Mouse (Mus musculus) lung, embryonic 14.5 days (tissue): ENCODE measurements at regions not wholly inside any gene's neighbourhood (a gene's known extent, or its start where the extent isn't known, plus 50 kb on each side); places are given as distances from the start of the nearest gene placed in this dataset.

Source experiments
- ATAC-seq: fragments of 200-750 bp; cut with Nextera tagmentation; 2 replicates; pipeline ENCODE4 v1.8.0; 2017; ENCODE audit warnings: mild to moderate bottlenecking, moderate TSS enrichment, moderate library complexity; ENCODE audit not compliant: insufficient read depth
- DNase-seq: peaks from one replicate; pipeline ENCODE4 v3.0.0-alpha.2; 2015
- H3K27ac ChIP-seq: fragments of 300-500 bp; sonication (generic); 2 replicates; pipeline ENCODE4 v1.5.1; 2014; ENCODE audit warnings: low read depth, mild to moderate bottlenecking, moderate library complexity
- H3K27me3 ChIP-seq: fragments of 300-500 bp; sonication (generic); 2 replicates; pipeline ENCODE4 v1.6.1; 2014; ENCODE audit warnings: low read length, control low read depth; ENCODE audit not compliant: insufficient read depth
- H3K36me3 ChIP-seq: fragments of 300-500 bp; sonication (generic); 2 replicates; pipeline ENCODE4 v1.6.1; 2014; ENCODE audit warnings: control low read depth; ENCODE audit not compliant: insufficient read depth
- H3K4me1 ChIP-seq: fragments of 300-500 bp; sonication (generic); 2 replicates; pipeline ENCODE4 v1.6.1; 2014; ENCODE audit warnings: antibody characterized with exemption, control low read depth; ENCODE audit not compliant: insufficient read depth
- H3K4me2 ChIP-seq: fragments of 300-500 bp; sonication (generic); 2 replicates; pipeline ENCODE4 v1.6.1; 2014; ENCODE audit warnings: mild to moderate bottlenecking
- H3K4me3 ChIP-seq: fragments of 300-500 bp; sonication (generic); 2 replicates; pipeline ENCODE4 v1.5.1; 2014; ENCODE audit warnings: low read depth, low read length
- H3K9ac ChIP-seq: fragments of 300-500 bp; sonication (generic); 2 replicates; pipeline ENCODE4 v1.6.1; 2014
- H3K9me3 ChIP-seq: fragments of 300-500 bp; sonication (generic); 2 replicates; pipeline ENCODE4 v1.6.1; 2016; ENCODE audit warnings: low read depth, low read length, control low read depth
- CTCF ChIP-seq: IDR thresholded peaks from 2 replicates; pipeline ENCODE4 v1.5.1; 2016; ENCODE audit warnings: antibody characterized with exemption, low read depth
- WGBS: fragments of 180-500 bp; shearing (Covaris S2); extraction: QIAGEN DNeasy Blood & Tissue Kit; methylation state at CpG from one replicate; pipeline ENCODE4 v1.1.7; 2014; 5-methylcytosine and 5-hydroxymethylcytosine counted together

DNA sequence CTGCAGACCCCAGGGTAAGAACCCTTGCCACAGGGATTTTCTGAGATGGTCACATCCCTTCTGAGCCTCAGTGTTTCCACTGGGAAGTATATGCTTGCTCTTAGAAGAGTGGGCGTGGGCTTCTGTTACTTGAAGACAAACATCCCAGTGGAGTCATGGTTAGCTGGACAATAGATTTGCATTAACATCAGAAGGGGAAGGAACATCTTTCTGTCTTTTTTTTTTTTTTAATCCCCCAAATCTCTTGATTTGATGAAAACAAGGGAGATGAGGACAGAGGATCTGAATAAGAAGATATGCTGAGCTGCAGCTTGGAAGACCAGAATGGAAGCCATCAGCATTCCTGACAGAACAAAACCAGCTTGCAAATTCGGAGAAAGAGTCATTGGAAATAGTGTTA lies 291.7 kb downstream of the 1810013L24Rik start:
- Histone ChIP-seq H3K27ac (no peak overlapping the region), H3K9ac (no peak overlapping the region), H3K36me3 (no peaks in the 10 kb centered on the region), H3K9me3 (no peaks in the 10 kb centered on the region), H3K4me2 (no peak overlapping the region), H3K27me3 (no peaks in the 10 kb centered on the region), H3K4me3 (no peak overlapping the region), H3K4me1 (no peaks in the 10 kb centered on the region)
- DNase-seq (no peak), ATAC-seq (no peak)
- 76% methylated on average over 2 of the region's 2 CpGs for WGBS
- TF ChIP-seq CTCF = no peak

DNA sequence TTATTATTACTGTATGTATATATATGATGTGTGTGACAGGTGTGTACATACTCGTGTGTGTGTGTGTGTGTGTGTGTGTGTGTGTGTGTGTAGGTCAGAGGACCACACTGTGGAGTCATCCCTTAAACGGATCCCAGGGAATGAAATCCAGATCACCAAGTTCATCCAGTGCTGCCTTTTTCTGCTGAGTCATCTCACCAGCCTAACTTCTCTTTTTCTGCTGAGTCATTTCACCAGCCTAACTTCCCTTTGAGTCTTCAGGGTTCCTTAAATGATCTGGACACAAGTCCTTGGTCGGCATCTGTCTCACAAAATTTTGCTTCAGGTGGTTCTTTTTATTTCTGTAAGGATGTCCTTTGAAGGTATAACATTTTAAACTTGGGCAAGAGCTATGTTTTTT lies 302.2 kb downstream of the 1810013L24Rik start:
- DNase-seq = peak; percentile 2
- Histone ChIP-seq H3K27me3 (no peaks in the 10 kb centered on the region), H3K4me3 (no peak overlapping the region), H3K36me3 (no peaks in the 10 kb centered on the region), H3K27ac (no peak overlapping the region), H3K9ac (no peak overlapping the region), H3K9me3 (no peaks in the 10 kb centered on the region), H3K4me2 (no peak overlapping the region), H3K4me1 (no peaks in the 10 kb centered on the region)
- WGBS = 69% methylated on average over 3 of the region's 3 CpGs
- ATAC-seq = no peak
- no peak for TF ChIP-seq CTCF

DNA sequence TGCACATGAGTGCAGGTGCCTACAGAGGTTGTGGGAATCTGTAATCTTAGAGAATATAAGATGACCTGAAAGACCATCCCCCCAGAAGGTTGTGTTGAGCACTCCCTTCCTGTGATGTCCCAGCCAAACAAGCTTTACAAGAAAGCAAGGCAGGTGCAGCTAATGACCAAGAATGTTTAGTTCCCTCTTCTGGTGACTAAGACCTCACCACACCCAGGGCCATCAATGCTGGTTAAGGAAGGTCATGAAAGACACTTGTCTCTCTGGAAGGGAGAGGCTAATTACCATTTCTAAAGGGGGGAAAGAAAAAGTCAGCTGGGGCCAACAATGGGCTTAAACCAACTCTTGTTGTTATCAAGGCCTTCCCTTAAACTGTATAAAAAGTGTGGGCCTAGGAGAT lies 302.9 kb downstream of the 1810013L24Rik start:
- no peak for TF ChIP-seq CTCF
- Histone ChIP-seq H3K4me2 (no peak overlapping the region), H3K27ac (no peak overlapping the region), H3K9me3 (no peaks in the 10 kb centered on the region), H3K27me3 (no peaks in the 10 kb centered on the region), H3K9ac (no peak overlapping the region), H3K4me1 (no peaks in the 10 kb centered on the region), H3K36me3 (no peaks in the 10 kb centered on the region), H3K4me3 (no peak overlapping the region)
- ATAC-seq (no peak), DNase-seq (no peak)

GRCm38 (mm10) chr16:9135377-9135776 lies 305.5 kb downstream of the 1810013L24Rik start:
- WGBS = 69% methylated on average over 8 of the region's 8 CpGs
- Histone ChIP-seq H3K4me2 (no peak overlapping the region), H3K4me3 (no peak overlapping the region), H3K9me3 (no peaks in the 10 kb centered on the region), H3K4me1 (no peaks in the 10 kb centered on the region), H3K9ac (no peak overlapping the region), H3K27ac (no peak overlapping the region), H3K27me3 (no peaks in the 10 kb centered on the region), H3K36me3 (no peaks in the 10 kb centered on the region)
- ATAC-seq (no peak), DNase-seq (no peak)
- no peak for TF ChIP-seq CTCF

DNA sequence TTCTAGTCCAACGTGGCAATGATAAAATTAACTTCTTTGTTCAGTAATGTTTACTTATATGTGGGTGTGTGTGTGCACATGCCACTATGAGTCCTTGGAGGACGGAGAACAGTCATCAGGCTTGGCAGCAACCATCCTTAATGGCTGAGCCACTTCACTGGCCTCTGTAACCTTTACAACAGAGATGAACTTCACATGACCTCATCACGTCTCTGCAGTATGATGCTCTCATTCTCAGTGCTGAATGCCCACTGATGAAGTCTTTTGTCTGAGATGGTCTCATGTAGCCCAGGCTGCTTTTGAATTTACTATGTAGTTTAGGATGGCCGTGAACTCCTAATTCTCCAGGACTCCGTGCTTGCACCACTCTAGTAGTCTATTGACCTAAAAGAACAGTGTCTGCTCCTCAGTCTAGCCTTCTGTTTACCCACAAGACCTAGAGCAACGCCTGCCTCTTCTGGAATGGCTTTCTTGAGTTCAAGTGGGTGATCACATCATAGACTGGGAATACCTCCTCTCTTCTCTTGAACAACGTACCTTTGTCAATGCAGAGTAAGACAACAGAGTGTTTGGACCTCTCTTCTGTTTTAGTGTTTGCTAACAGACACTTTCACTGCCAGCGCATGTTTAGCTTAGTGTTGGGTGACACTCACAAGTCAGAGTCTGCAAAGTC lies 308.8 kb downstream of the 1810013L24Rik start:
- TF ChIP-seq CTCF = no peak

GRCm38 (mm10) chr16:9139405-9139804 lies 309.5 kb downstream of the 1810013L24Rik start:
- 45% methylated on average over 3 of the region's 3 CpGs for WGBS
- Histone ChIP-seq H3K27me3 (no peaks in the 10 kb centered on the region), H3K4me2 (no peak overlapping the region), H3K9me3 (no peaks in the 10 kb centered on the region), H3K27ac (peak overlapping the region; percentile 51; the same call in 1 of the 2 replicates), H3K4me1 (no peaks in the 10 kb centered on the region), H3K9ac (no peak overlapping the region), H3K4me3 (no peak overlapping the region), H3K36me3 (no peaks in the 10 kb centered on the region)
- TF ChIP-seq CTCF = no peak
- ATAC-seq (peak; percentile 51), DNase-seq (no peak)

More for the DNA sequence above, 308.8 kb downstream of the 1810013L24Rik start:
- ATAC-seq = peak; percentile 81
- Histone ChIP-seq H3K27ac (peak overlapping the region; percentile 51; the same call in 1 of the 2 replicates), H3K27me3 (no peaks in the 10 kb centered on the region), H3K36me3 (no peaks in the 10 kb centered on the region), H3K4me3 (no peak overlapping the region), H3K4me2 (no peak overlapping the region), H3K4me1 (no peaks in the 10 kb centered on the region), H3K9ac (no peak overlapping the region), H3K9me3 (no peaks in the 10 kb centered on the region)
- DNase-seq = peak; percentile 30
- 37% methylated on average over 8 of the region's 8 CpGs for WGBS

DNA sequence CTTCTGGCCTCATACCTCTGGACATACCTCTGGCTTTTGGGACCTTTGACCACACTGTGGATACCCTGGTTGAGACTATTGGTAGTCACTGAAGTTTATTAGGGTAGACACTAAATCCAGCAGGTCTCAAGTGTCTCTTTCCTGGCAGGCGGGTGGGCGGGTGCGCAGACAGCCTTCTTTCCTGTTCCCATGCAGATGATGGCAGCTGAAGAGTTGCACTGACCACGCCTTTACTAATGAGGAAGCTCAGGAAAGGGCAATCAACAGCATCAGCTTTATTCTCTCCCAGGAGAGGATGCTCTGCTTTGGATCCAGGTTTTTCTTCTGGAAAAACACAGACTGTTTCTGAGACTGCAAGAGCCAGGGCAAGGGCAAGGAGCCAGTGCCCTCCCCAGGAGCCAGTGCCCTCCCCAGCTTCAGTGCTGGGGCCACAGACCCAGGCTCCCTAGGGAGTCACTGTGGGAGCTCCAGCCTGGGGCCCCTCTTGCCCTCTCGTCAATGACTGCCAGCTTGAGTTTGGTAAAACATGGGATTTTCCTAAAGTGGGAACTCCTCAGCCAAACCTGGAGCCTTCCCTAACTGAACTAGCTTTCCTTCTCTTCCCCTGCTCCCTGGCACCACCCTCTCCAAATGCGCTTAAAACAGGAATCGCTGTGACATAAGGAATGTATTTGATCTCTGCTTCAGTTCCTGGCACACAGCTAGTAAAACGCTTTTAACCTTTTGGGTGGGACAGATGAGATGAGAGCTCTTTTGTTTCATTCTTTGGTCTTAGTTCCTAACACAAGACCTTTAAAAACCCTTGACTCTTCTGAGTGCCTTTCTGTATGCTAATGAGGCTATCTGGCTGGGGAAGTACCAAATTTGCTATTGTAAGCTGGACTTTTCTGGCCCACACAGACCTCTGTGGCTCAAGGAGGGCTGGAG lies 319.6 kb downstream of the 1810013L24Rik start:
- TF ChIP-seq CTCF = no peak
- Histone ChIP-seq H3K4me2 (no peak overlapping the region), H3K4me1 (no peaks in the 10 kb centered on the region), H3K9ac (no peak overlapping the region), H3K36me3 (no peaks in the 10 kb centered on the region), H3K4me3 (no peak overlapping the region), H3K9me3 (no peaks in the 10 kb centered on the region), H3K27ac (peak overlapping the region; percentile 75), H3K27me3 (no peaks in the 10 kb centered on the region)
- ATAC-seq (peak; percentile 47; the same call in 1 of the 2 replicates), DNase-seq (peak; percentile 26)
- 51% methylated on average over 8 of the region's 8 CpGs for WGBS
